7 mouse cellular contexts compared by ENCODE assay signal in the genomic region with DNA sequence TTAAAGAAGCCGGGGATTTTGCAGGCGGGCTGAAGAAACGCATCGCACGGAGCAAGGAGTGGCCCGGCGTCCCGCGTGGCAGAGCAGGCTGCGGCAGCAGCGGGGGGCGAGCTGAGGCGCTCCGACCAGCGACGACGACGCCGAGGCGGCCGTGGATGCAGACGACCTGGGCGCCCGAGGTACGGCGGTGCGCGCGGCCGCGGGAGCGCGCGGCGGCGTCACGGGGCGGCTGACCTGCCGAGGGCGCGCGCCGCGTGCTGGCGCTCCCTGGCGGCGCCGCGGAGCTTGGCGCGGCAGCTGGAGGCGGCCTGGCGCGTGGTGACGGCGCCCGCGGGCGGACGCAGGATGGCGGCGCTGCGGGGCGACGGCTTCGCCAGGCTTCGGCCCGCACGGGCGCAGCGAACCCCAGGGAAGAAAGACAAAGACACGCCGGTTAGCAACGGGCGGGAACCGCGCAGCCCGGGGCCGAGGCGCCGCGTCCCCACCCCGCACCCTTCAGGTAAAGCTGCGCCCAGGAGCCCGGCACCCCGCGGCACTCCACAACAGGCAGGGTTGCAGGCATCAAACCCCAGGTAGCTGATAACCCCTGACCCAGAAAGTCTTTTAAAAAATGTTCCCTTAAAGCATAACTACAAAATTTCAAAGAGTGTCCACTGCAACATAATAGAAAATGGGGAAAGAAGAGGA.
A peak's percentile ranks its signal among the peaks of the same experiment; 100 is the strongest.
DNase-seq lines count a peak whose midpoint lies in the region; ATAC-seq and TF ChIP-seq lines count a peak whose summit lies in the region.

No protein-coding gene starts in this region.

- no peak overlapping the region for H3K27ac ChIP-seq in intestine, postnatal 0 days (ENCODE audit: low read depth, low read length)
- H3K27ac ChIP-seq in limb, embryonic 10.5 days = peak overlapping the region; percentile 88
- H3K27ac ChIP-seq in midbrain, embryonic 13.5 days = peak overlapping the region; percentile 72
- H3K27ac ChIP-seq in spleen, adult 2 months (ENCODE audit: insufficient read depth, low read length) = peak overlapping the region; percentile 59

- no peak for TF ChIP-seq POLR2A in spleen, adult 2 months (IDR thresholded peaks at IDR 0.05; ENCODE audit: low read depth, low read length)

- no peaks in the 10 kb centered on the region for H3K4me1 ChIP-seq in intestine, postnatal 0 days (replicated peaks; ENCODE audit: control insufficient read depth, insufficient read depth, low read length)
- no peaks in the 10 kb centered on the region for H3K4me1 ChIP-seq in limb, embryonic 10.5 days
- peaks cover 5% of the 10 kb centered on the region; the same call in 1 of the 2 replicates for H3K4me1 ChIP-seq in midbrain, embryonic 13.5 days (replicated peaks)
- peaks cover 2% of the 10 kb centered on the region; the same call in 1 of the 2 replicates for H3K4me1 ChIP-seq in spleen, adult 2 months (ENCODE audit: control insufficient read depth, insufficient read depth, insufficient read length)

- ATAC-seq in intestine, postnatal 0 days = peak; percentile 97
- peak; percentile 96 for ATAC-seq in midbrain, embryonic 13.5 days

- peak overlapping the region; percentile 96 for H3K4me2 ChIP-seq in intestine, postnatal 0 days (replicated peaks; ENCODE audit: low read depth)
- peak overlapping the region; percentile 68 for H3K4me2 ChIP-seq in midbrain, embryonic 13.5 days (replicated peaks)

- DNase-seq in adrenal gland, postnatal 14 days = peak; percentile 83
- DNase-seq in embryo, embryonic 9.5 days (ENCODE audit: extremely low spot score) = peak; percentile 69
- DNase-seq in gastrocnemius, postnatal 4 days (ENCODE audit: low spot score in 2 of 2) = peak; percentile 30 to 52
- peak; percentile 73 for DNase-seq in limb, embryonic 10.5 days (ENCODE audit: low spot score)
- DNase-seq in spleen, adult 2 months (ENCODE audit: low read depth in 1 of 2, low spot score in 2 of 2) = peak; percentile 14 to 21

- H3K27me3 ChIP-seq in intestine, postnatal 0 days (replicated peaks; ENCODE audit: control insufficient read depth, insufficient read depth, low read length) = no peaks in the 10 kb centered on the region
- peaks cover 6% of the 10 kb centered on the region; the same call in 1 of the 2 replicates for H3K27me3 ChIP-seq in limb, embryonic 10.5 days (ENCODE audit: low read depth, poor library complexity, severe bottlenecking)
- no peaks in the 10 kb centered on the region for H3K27me3 ChIP-seq in midbrain, embryonic 13.5 days
- H3K27me3 ChIP-seq in spleen, adult 2 months (ENCODE audit: control insufficient read depth, insufficient read depth, low read length) = no peaks in the 10 kb centered on the region

- peak overlapping the region; percentile 59 for H3K9ac ChIP-seq in intestine, postnatal 0 days (ENCODE audit: low read depth, low read length)
- H3K9ac ChIP-seq in midbrain, embryonic 13.5 days (replicated peaks) = peak overlapping the region; percentile 77

- no peaks in the 10 kb centered on the region for H3K9me3 ChIP-seq in intestine, postnatal 0 days (ENCODE audit: control insufficient read depth)
- no peaks in the 10 kb centered on the region for H3K9me3 ChIP-seq in limb, embryonic 10.5 days (replicated peaks)
- no peaks in the 10 kb centered on the region for H3K9me3 ChIP-seq in midbrain, embryonic 13.5 days

- no peaks in the 10 kb centered on the region for H3K36me3 ChIP-seq in intestine, postnatal 0 days (ENCODE audit: control insufficient read depth, insufficient read depth)
- no peaks in the 10 kb centered on the region for H3K36me3 ChIP-seq in limb, embryonic 10.5 days
- no peaks in the 10 kb centered on the region for H3K36me3 ChIP-seq in midbrain, embryonic 13.5 days
- no peaks in the 10 kb centered on the region for H3K36me3 ChIP-seq in spleen, adult 2 months (ENCODE audit: control insufficient read depth, insufficient read depth, low read length)

- peak overlapping the region; percentile 63 for H3K4me3 ChIP-seq in intestine, postnatal 0 days (ENCODE audit: low read depth, low read length)
- H3K4me3 ChIP-seq in limb, embryonic 10.5 days = peak overlapping the region; percentile 66
- peak overlapping the region; percentile 55 for H3K4me3 ChIP-seq in midbrain, embryonic 13.5 days (replicated peaks)
- H3K4me3 ChIP-seq in spleen, adult 2 months (ENCODE audit: extremely low read depth, insufficient read depth, insufficient read length) = peak overlapping the region; percentile 71

- under 1% methylated on average over 87 of the region's 87 CpGs for WGBS in intestine, postnatal 0 days
- WGBS in limb, embryonic 10.5 days = 4% methylated on average over 87 of the region's 87 CpGs
- WGBS in midbrain, embryonic 13.5 days = under 1% methylated on average over 70 of the region's 87 CpGs
- WGBS in spleen, adult 2 months = 3% methylated on average over 86 of the region's 87 CpGs

- peak; percentile 50 for TF ChIP-seq CTCF in intestine, postnatal 0 days (IDR thresholded peaks at IDR 0.05; ENCODE audit: low read depth)
- no peak for TF ChIP-seq CTCF in spleen, adult 2 months (IDR thresholded peaks at IDR 0.05; ENCODE audit: extremely low read depth, insufficient read depth, insufficient read length, insufficient replicate concordance)

Comparison
In these comparisons a context has a peak if more than half of its experiments do, and no peak if none do; other contexts are left out.
1. DNase-seq: peak in every context shown above with its lines; median percentile 83 in adrenal gland, postnatal 14 days; 73 in limb, embryonic 10.5 days; 69 in embryo, embryonic 9.5 days; 41 in gastrocnemius, postnatal 4 days; 18 in spleen, adult 2 months.